Mouse (Mus musculus): Measurements from ENCODE around the gene Stac3. TPM values are rescaled to one million over a fixed set of nuclear protein-coding genes. Genes with fewer than 3 reads are reported as not detected.

Gene Stac3
- total RNA-seq, 1 experiment from 2014 or later: not detected

- ATAC-seq (replicated peaks in 1 of 2; ENCODE audit: insufficient read depth in 1 of 2, low FRiP score in 2 of 2, low TSS enrichment in 1 of 2, low read depth in 1 of 2, poor library complexity in 2 of 2, severe bottlenecking in 2 of 2): no peak
Observed at GRCm38 (mm10) chr10:127517941-127518340, 16.5 kb downstream of the Stac3 start.

- no peak for ATAC-seq (replicated peaks in 1 of 2; ENCODE audit: insufficient read depth in 1 of 2, low FRiP score in 2 of 2, low TSS enrichment in 1 of 2, low read depth in 1 of 2, poor library complexity in 2 of 2, severe bottlenecking in 2 of 2)
Observed at GRCm38 (mm10) chr10:127519041-127519701, 17.7 kb downstream of the Stac3 start.

GRCm38 (mm10) chr10:127519903-127520713, 18.6 kb downstream of the Stac3 start:
- no peak for ATAC-seq (replicated peaks in 1 of 2; ENCODE audit: insufficient read depth in 1 of 2, low FRiP score in 2 of 2, low TSS enrichment in 1 of 2, low read depth in 1 of 2, poor library complexity in 2 of 2, severe bottlenecking in 2 of 2)

- ATAC-seq (replicated peaks in 1 of 2; ENCODE audit: insufficient read depth in 1 of 2, low FRiP score in 2 of 2, low TSS enrichment in 1 of 2, low read depth in 1 of 2, poor library complexity in 2 of 2, severe bottlenecking in 2 of 2): no peak
Observed at GRCm38 (mm10) chr10:127520714-127521357, 19.4 kb downstream of the Stac3 start.

GRCm38 (mm10) chr10:127521611-127522080, 20.2 kb downstream of the Stac3 start:
- peak in 1 of 2 experiments; percentile 15; a peak in 1 of 4 replicates for ATAC-seq (replicated peaks in 1 of 2; ENCODE audit: insufficient read depth in 1 of 2, low FRiP score in 2 of 2, low TSS enrichment in 1 of 2, low read depth in 1 of 2, poor library complexity in 2 of 2, severe bottlenecking in 2 of 2)

GRCm38 (mm10) chr10:127522088-127522581, 20.6 kb downstream of the Stac3 start, which contains the start of gene Shmt2:
Gene Shmt2 (minus strand): TSS chr10:127522444.
- peak; percentile 34 to 39; a peak in 2 of 4 replicates for ATAC-seq (replicated peaks in 1 of 2; ENCODE audit: insufficient read depth in 1 of 2, low FRiP score in 2 of 2, low TSS enrichment in 1 of 2, low read depth in 1 of 2, poor library complexity in 2 of 2, severe bottlenecking in 2 of 2)

- no peak for ATAC-seq (replicated peaks in 1 of 2; ENCODE audit: insufficient read depth in 1 of 2, low FRiP score in 2 of 2, low TSS enrichment in 1 of 2, low read depth in 1 of 2, poor library complexity in 2 of 2, severe bottlenecking in 2 of 2)
Observed at GRCm38 (mm10) chr10:127524646-127525255, 23.3 kb downstream of the Stac3 start.

GRCm38 (mm10) chr10:127526048-127526447, 24.6 kb downstream of the Stac3 start:
- ATAC-seq (replicated peaks in 1 of 2; ENCODE audit: insufficient read depth in 1 of 2, low FRiP score in 2 of 2, low TSS enrichment in 1 of 2, low read depth in 1 of 2, poor library complexity in 2 of 2, severe bottlenecking in 2 of 2): no peak

- ATAC-seq (replicated peaks in 1 of 2; ENCODE audit: insufficient read depth in 1 of 2, low FRiP score in 2 of 2, low TSS enrichment in 1 of 2, low read depth in 1 of 2, poor library complexity in 2 of 2, severe bottlenecking in 2 of 2): peak; percentile 38 to 52; a peak in 3 of 4 replicates
Observed at GRCm38 (mm10) chr10:127526681-127527080, 25.2 kb downstream of the Stac3 start.

GRCm38 (mm10) chr10:127527481-127527880, 26.0 kb downstream of the Stac3 start:
- peak in 1 of 2 experiments; percentile 9; a peak in 1 of 4 replicates for ATAC-seq (replicated peaks in 1 of 2; ENCODE audit: insufficient read depth in 1 of 2, low FRiP score in 2 of 2, low TSS enrichment in 1 of 2, low read depth in 1 of 2, poor library complexity in 2 of 2, severe bottlenecking in 2 of 2)

GRCm38 (mm10) chr10:127530945-127531344, 29.5 kb downstream of the Stac3 start:
- no peak for ATAC-seq (replicated peaks in 1 of 2; ENCODE audit: insufficient read depth in 1 of 2, low FRiP score in 2 of 2, low TSS enrichment in 1 of 2, low read depth in 1 of 2, poor library complexity in 2 of 2, severe bottlenecking in 2 of 2)

- no peak for ATAC-seq (replicated peaks in 1 of 2; ENCODE audit: insufficient read depth in 1 of 2, low FRiP score in 2 of 2, low TSS enrichment in 1 of 2, low read depth in 1 of 2, poor library complexity in 2 of 2, severe bottlenecking in 2 of 2)
Observed at GRCm38 (mm10) chr10:127531548-127531947, 30.1 kb downstream of the Stac3 start.

- no peak for ATAC-seq (replicated peaks in 1 of 2; ENCODE audit: insufficient read depth in 1 of 2, low FRiP score in 2 of 2, low TSS enrichment in 1 of 2, low read depth in 1 of 2, poor library complexity in 2 of 2, severe bottlenecking in 2 of 2)
Observed at GRCm38 (mm10) chr10:127534036-127534928, 32.8 kb downstream of the Stac3 start, which contains the start of gene Nxph4. Gene Nxph4 (minus strand): TSS chr10:127534559.

GRCm38 (mm10) chr10:127534929-127535384, 33.5 kb downstream of the Stac3 start:
- no peak for ATAC-seq (replicated peaks in 1 of 2; ENCODE audit: insufficient read depth in 1 of 2, low FRiP score in 2 of 2, low TSS enrichment in 1 of 2, low read depth in 1 of 2, poor library complexity in 2 of 2, severe bottlenecking in 2 of 2)

GRCm38 (mm10) chr10:127536586-127537314, 35.3 kb downstream of the Stac3 start:
- no peak for ATAC-seq (replicated peaks in 1 of 2; ENCODE audit: insufficient read depth in 1 of 2, low FRiP score in 2 of 2, low TSS enrichment in 1 of 2, low read depth in 1 of 2, poor library complexity in 2 of 2, severe bottlenecking in 2 of 2)
